Mouse (Mus musculus): ENCODE results near the gene Aco2. TPM values are rescaled to one million over a fixed set of nuclear protein-coding genes. Genes with fewer than 3 reads are reported as not detected.

The Aco2 gene
- polyA plus RNA-seq, 1 experiment from 2014 or later, result 180 TPM

GRCm38 (mm10) chr15:81924933-81925332, 52.8 kb downstream of the Aco2 start:
- WGBS, result 85% methylated on average over 11 of the region's 11 CpGs
- Histone ChIP-seq H3K9me3 (ENCODE audit: control insufficient read depth, low read length) (no peaks in the 10 kb centered on the region), H3K4me2 (ENCODE audit: low read depth, low read length) (peak overlapping the region; percentile 71), H3K9ac (ENCODE audit: low read length) (peak overlapping the region; percentile 76), H3K27me3 (ENCODE audit: control insufficient read depth, insufficient read depth, low read depth, low read length) (no peaks in the 10 kb centered on the region), H3K4me3 (ENCODE audit: low read length) (peak overlapping the region; percentile 76), H3K27ac (ENCODE audit: low read length) (no peak overlapping the region), H3K4me1 (replicated peaks; ENCODE audit: control insufficient read depth, insufficient read depth, low read length) (peaks cover 14% of the 10 kb centered on the region), H3K36me3 (ENCODE audit: control insufficient read depth, insufficient read depth, low read length) (no peaks in the 10 kb centered on the region)
- no peak for ATAC-seq (ENCODE audit: low read depth)

GRCm38 (mm10) chr15:81925760-81926445, 53.8 kb downstream of the Aco2 start, which contains the start of gene Polr3h:
Gene Polr3h, minus strand, starts transcription at chr15:81926240.
- WGBS, result under 1% methylated on average over 52 of the region's 54 CpGs
- Histone ChIP-seq H3K4me1 (replicated peaks; ENCODE audit: control insufficient read depth, insufficient read depth, low read length) (peaks cover 14% of the 10 kb centered on the region), H3K27ac (ENCODE audit: low read length) (peak within 1 kb of the TSS; percentile 49), H3K27me3 (ENCODE audit: control insufficient read depth, insufficient read depth, low read depth, low read length) (no peaks in the 10 kb centered on the region), H3K4me3 (ENCODE audit: low read length) (peak within 1 kb of the TSS; percentile 76), H3K9ac (ENCODE audit: low read length) (peak within 1 kb of the TSS; percentile 76), H3K4me2 (ENCODE audit: low read depth, low read length) (peak within 1 kb of the TSS; percentile 71), H3K36me3 (ENCODE audit: control insufficient read depth, insufficient read depth, low read length) (no peaks in the 10 kb centered on the region), H3K9me3 (ENCODE audit: control insufficient read depth, low read length) (no peaks in the 10 kb centered on the region)
- ATAC-seq (ENCODE audit: low read depth), result peak; percentile 98

- peak overlapping the region; percentile 9; the same call in 1 of the 2 replicates for H3K4me3 ChIP-seq (ENCODE audit: low read length)
- 31% methylated on average over 9 of the region's 9 CpGs for WGBS
- peak overlapping the region; percentile 51 for H3K4me2 ChIP-seq (ENCODE audit: low read depth, low read length)
- H3K9ac ChIP-seq (ENCODE audit: low read length), result no peak overlapping the region
- peak overlapping the region; percentile 41 for H3K27ac ChIP-seq (ENCODE audit: low read length)
- no peaks in the 10 kb centered on the region for H3K36me3 ChIP-seq (ENCODE audit: control insufficient read depth, insufficient read depth, low read length)
- H3K9me3 ChIP-seq (ENCODE audit: control insufficient read depth, low read length), result no peaks in the 10 kb centered on the region
- peaks cover 14% of the 10 kb centered on the region for H3K4me1 ChIP-seq (replicated peaks; ENCODE audit: control insufficient read depth, insufficient read depth, low read length)
- no peaks in the 10 kb centered on the region for H3K27me3 ChIP-seq (ENCODE audit: control insufficient read depth, insufficient read depth, low read depth, low read length)
- no peak for ATAC-seq (ENCODE audit: low read depth)
These were observed 54.3 kb downstream of the Aco2 start for GRCm38 (mm10) chr15:81926446-81926822.

- WGBS, result 60% methylated on average over 4 of the region's 4 CpGs
- H3K36me3 ChIP-seq (ENCODE audit: control insufficient read depth, insufficient read depth, low read length), result no peaks in the 10 kb centered on the region
- no peaks in the 10 kb centered on the region for H3K27me3 ChIP-seq (ENCODE audit: control insufficient read depth, insufficient read depth, low read depth, low read length)
- H3K4me3 ChIP-seq (ENCODE audit: low read length), result no peak overlapping the region
- no peak for ATAC-seq (ENCODE audit: low read depth)
- no peak overlapping the region for H3K4me2 ChIP-seq (ENCODE audit: low read depth, low read length)
- no peak overlapping the region for H3K9ac ChIP-seq (ENCODE audit: low read length)
- H3K4me1 ChIP-seq (replicated peaks; ENCODE audit: control insufficient read depth, insufficient read depth, low read length), result peaks cover 14% of the 10 kb centered on the region
- H3K27ac ChIP-seq (ENCODE audit: low read length), result peak overlapping the region; percentile 60
- H3K9me3 ChIP-seq (ENCODE audit: control insufficient read depth, low read length), result no peaks in the 10 kb centered on the region
These were observed 55.6 kb downstream of the Aco2 start for GRCm38 (mm10) chr15:81927741-81928140.

- Histone ChIP-seq H3K27me3 (ENCODE audit: control insufficient read depth, insufficient read depth, low read depth, low read length) (no peaks in the 10 kb centered on the region), H3K27ac (ENCODE audit: low read length) (peak overlapping the region; percentile 53; the same call in 1 of the 2 replicates), H3K4me1 (replicated peaks; ENCODE audit: control insufficient read depth, insufficient read depth, low read length) (peaks cover 14% of the 10 kb centered on the region), H3K36me3 (ENCODE audit: control insufficient read depth, insufficient read depth, low read length) (no peaks in the 10 kb centered on the region), H3K4me3 (ENCODE audit: low read length) (no peak overlapping the region), H3K9me3 (ENCODE audit: control insufficient read depth, low read length) (no peaks in the 10 kb centered on the region), H3K4me2 (ENCODE audit: low read depth, low read length) (no peak overlapping the region), H3K9ac (ENCODE audit: low read length) (no peak overlapping the region)
- WGBS, result 46% methylated on average over 11 of the region's 11 CpGs
- ATAC-seq (ENCODE audit: low read depth), result no peak
These were observed 56.2 kb downstream of the Aco2 start for GRCm38 (mm10) chr15:81928277-81928676.

- H3K9ac ChIP-seq (ENCODE audit: low read length), result no peak overlapping the region
- no peaks in the 10 kb centered on the region for H3K9me3 ChIP-seq (ENCODE audit: control insufficient read depth, low read length)
- H3K36me3 ChIP-seq (ENCODE audit: control insufficient read depth, insufficient read depth, low read length), result no peaks in the 10 kb centered on the region
- no peak for ATAC-seq (ENCODE audit: low read depth)
- 12% methylated on average over 12 of the region's 12 CpGs for WGBS
- H3K4me1 ChIP-seq (replicated peaks; ENCODE audit: control insufficient read depth, insufficient read depth, low read length), result peaks cover 15% of the 10 kb centered on the region
- no peak overlapping the region for H3K4me3 ChIP-seq (ENCODE audit: low read length)
- H3K27ac ChIP-seq (ENCODE audit: low read length), result no peak overlapping the region
- H3K27me3 ChIP-seq (ENCODE audit: control insufficient read depth, insufficient read depth, low read depth, low read length), result no peaks in the 10 kb centered on the region; the same call in 1 of the 2 replicates
- H3K4me2 ChIP-seq (ENCODE audit: low read depth, low read length), result no peak overlapping the region
These were observed 60.9 kb downstream of the Aco2 start for GRCm38 (mm10) chr15:81932951-81933470.

GRCm38 (mm10) chr15:81933986-81934385, 61.9 kb downstream of the Aco2 start:
- H3K27ac ChIP-seq (ENCODE audit: low read length), result no peak overlapping the region
- H3K4me1 ChIP-seq (replicated peaks; ENCODE audit: control insufficient read depth, insufficient read depth, low read length), result peaks cover 17% of the 10 kb centered on the region
- no peaks in the 10 kb centered on the region; the same call in 1 of the 2 replicates for H3K27me3 ChIP-seq (ENCODE audit: control insufficient read depth, insufficient read depth, low read depth, low read length)
- 92% methylated on average over 1 of the region's 1 CpGs for WGBS
- no peaks in the 10 kb centered on the region for H3K36me3 ChIP-seq (ENCODE audit: control insufficient read depth, insufficient read depth, low read length)
- H3K4me2 ChIP-seq (ENCODE audit: low read depth, low read length), result no peak overlapping the region
- H3K9ac ChIP-seq (ENCODE audit: low read length), result no peak overlapping the region
- no peak for ATAC-seq (ENCODE audit: low read depth)
- no peaks in the 10 kb centered on the region for H3K9me3 ChIP-seq (ENCODE audit: control insufficient read depth, low read length)
- H3K4me3 ChIP-seq (ENCODE audit: low read length), result no peak overlapping the region

GRCm38 (mm10) chr15:81935869-81936637, 63.9 kb downstream of the Aco2 start:
- Histone ChIP-seq H3K27ac (ENCODE audit: low read length) (peak overlapping the region; percentile 43; the same call in 1 of the 2 replicates), H3K9me3 (ENCODE audit: control insufficient read depth, low read length) (no peaks in the 10 kb centered on the region), H3K36me3 (ENCODE audit: control insufficient read depth, insufficient read depth, low read length) (no peaks in the 10 kb centered on the region), H3K4me2 (ENCODE audit: low read depth, low read length) (peak overlapping the region; percentile 66), H3K4me1 (replicated peaks; ENCODE audit: control insufficient read depth, insufficient read depth, low read length) (peaks cover 17% of the 10 kb centered on the region), H3K4me3 (ENCODE audit: low read length) (peak overlapping the region; percentile 36), H3K27me3 (ENCODE audit: control insufficient read depth, insufficient read depth, low read depth, low read length) (no peaks in the 10 kb centered on the region; the same call in 1 of the 2 replicates), H3K9ac (ENCODE audit: low read length) (peak overlapping the region; percentile 43)
- peak; percentile 48 for ATAC-seq (ENCODE audit: low read depth)
- 50% methylated on average over 7 of the region's 7 CpGs for WGBS

GRCm38 (mm10) chr15:81936679-81937078, 64.6 kb downstream of the Aco2 start, which contains the start of gene Csdc2:
Gene Csdc2, plus strand, starts transcription at chr15:81936759.
- peaks cover 17% of the 10 kb centered on the region for H3K4me1 ChIP-seq (replicated peaks; ENCODE audit: control insufficient read depth, insufficient read depth, low read length)
- peak; percentile 65 for ATAC-seq (ENCODE audit: low read depth)
- 1% methylated on average over 12 of the region's 12 CpGs for WGBS

More at GRCm38 (mm10) chr15:81936679-81937078, 64.6 kb downstream of the Aco2 start, which contains the start of gene Csdc2:
- Histone ChIP-seq H3K27ac (ENCODE audit: low read length) (peak within 1 kb of the TSS; percentile 43; the same call in 1 of the 2 replicates), H3K27me3 (ENCODE audit: control insufficient read depth, insufficient read depth, low read depth, low read length) (no peaks in the 10 kb centered on the region; the same call in 1 of the 2 replicates), H3K4me2 (ENCODE audit: low read depth, low read length) (peak within 1 kb of the TSS; percentile 66), H3K9me3 (ENCODE audit: control insufficient read depth, low read length) (no peaks in the 10 kb centered on the region), H3K36me3 (ENCODE audit: control insufficient read depth, insufficient read depth, low read length) (no peaks in the 10 kb centered on the region), H3K4me3 (ENCODE audit: low read length) (peak within 1 kb of the TSS; percentile 36), H3K9ac (ENCODE audit: low read length) (peak within 1 kb of the TSS; percentile 61)

All from lung, embryonic 16.5 days (tissue).